Mouse (Mus musculus): ENCODE measurements around the gene Mrpl42. TPM values are rescaled to one million over a fixed set of nuclear protein-coding genes. Genes with fewer than 3 reads are reported as not detected.

The Mrpl42 gene
- 7.1 and 9.6 TPM in 2 replicates for polyA plus RNA-seq (2012; ENCODE audit: low replicate concordance)

DNA sequence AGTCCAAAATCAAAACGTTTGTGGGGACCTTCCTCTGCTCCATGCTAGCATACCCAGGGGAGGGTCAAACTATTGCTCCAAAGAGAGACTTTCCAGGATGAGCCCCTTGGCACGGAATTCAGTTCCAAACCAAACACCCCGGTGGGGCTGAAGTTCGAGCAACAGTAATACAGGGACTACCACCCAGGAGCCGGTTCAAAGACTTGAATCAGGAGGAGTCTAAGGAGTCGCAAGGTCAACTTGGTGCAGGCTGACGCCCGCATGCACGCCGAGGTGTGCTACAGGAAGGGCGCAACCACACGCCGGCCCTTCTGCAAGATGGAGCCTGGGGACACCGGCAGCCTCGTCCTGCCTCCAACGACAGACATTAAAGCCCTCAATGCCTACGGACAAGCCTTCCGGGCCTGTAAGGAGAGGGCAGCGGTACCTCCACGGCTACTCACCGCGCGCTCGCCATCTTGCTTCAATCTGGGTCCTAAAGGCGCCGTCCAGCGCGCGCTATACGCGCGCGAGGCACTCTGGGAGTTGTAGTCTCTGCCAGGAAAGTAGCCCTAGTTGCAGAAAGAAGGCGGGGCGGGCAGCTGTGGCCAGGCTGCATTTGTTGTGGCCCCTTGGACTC, at the start of gene Mrpl42:
Gene Mrpl42 (minus strand): TSS at position 478 of the 619 bp plus-strand sequence.

DNA sequence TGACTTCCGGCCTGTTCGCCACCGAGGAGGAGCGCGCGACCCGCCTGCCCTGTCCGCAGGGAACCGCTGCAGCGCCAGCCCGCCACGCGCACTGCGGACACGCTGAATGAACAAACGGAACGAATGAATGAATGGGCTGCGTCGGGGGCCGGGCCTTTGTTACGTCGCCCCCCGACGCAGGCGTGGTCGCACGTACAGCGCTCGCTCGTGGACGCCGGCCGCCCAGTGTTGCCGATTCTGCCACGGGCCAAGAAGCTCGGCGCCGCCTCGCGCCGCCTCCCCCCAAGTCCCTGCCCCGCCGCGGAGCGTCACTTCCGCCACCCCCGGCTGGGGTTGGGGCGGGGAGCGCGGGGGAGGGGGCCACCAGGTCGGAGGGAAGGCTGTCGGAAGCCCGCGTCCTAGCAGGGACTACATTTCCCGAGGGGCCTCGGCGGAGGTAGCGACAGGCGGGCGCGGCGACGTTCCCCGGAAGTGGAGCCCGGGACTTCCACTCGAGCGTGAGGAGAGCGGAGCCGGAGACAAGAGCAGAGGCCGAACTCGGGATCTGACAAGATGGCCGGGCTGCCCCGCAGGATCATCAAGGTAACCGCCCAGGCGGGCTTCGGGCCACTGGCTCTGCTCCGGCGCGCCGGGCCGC, 13.0 kb upstream of the Mrpl42 start, which contains the start of gene Ube2n:
Gene Ube2n (plus strand): TSS at position 490 of the 637 bp plus-strand sequence.

Other genes with a start within 250 kb of the Mrpl42 start
- gene Cradd, start 177.8 kb downstream of the Mrpl42 start, polyA plus RNA-seq (2012; ENCODE audit: low replicate concordance): 18.7 and 19.0 TPM in 2 replicates
- 9.9 and 29.8 TPM in 2 replicates for gene Socs2, start 84.8 kb downstream of the Mrpl42 start, polyA plus RNA-seq (2012; ENCODE audit: low replicate concordance)
- gene Ube2n, start 13.2 kb upstream of the Mrpl42 start, polyA plus RNA-seq (2012; ENCODE audit: low replicate concordance): 13.5 and 40.0 TPM in 2 replicates
- 19.4 and 39.2 TPM in 2 replicates for gene Nudt4, start 62.2 kb upstream of the Mrpl42 start, polyA plus RNA-seq (2012; ENCODE audit: low replicate concordance)
- gene Anapc15-ps, start 171.5 kb upstream of the Mrpl42 start, polyA plus RNA-seq (2012; ENCODE audit: low replicate concordance): not detected in 2 replicates